Mouse (Mus musculus) neural tube, embryonic 14.5 days (tissue): ENCODE results near the gene Gm36245. TPM values are rescaled to one million over a fixed set of nuclear protein-coding genes. Genes with fewer than 3 reads are reported as not detected.

ENCODE experiments used
- ATAC-seq: fragments of 200-750 bp; cut with Nextera tagmentation; 2 replicates; pipeline ENCODE4 v1.8.0; 2017; ENCODE audit warnings: low read depth, mild to moderate bottlenecking, moderate TSS enrichment, moderate library complexity
- H3K27ac ChIP-seq: fragments of 300-500 bp; sonication (generic); 2 replicates; pipeline ENCODE4 v1.5.1; 2014; ENCODE audit warnings: low read depth, mild to moderate bottlenecking, control low read depth, low read length, moderate library complexity, mixed read lengths
- H3K27me3 ChIP-seq: fragments of 300-500 bp; sonication (generic); 2 replicates; pipeline ENCODE4 v1.6.1; 2014; ENCODE audit warnings: low read length; ENCODE audit not compliant: control insufficient read depth, insufficient read depth
- H3K36me3 ChIP-seq: fragments of 300-500 bp; sonication (generic); 2 replicates; pipeline ENCODE4 v1.6.1; 2014; ENCODE audit warnings: low read length, mixed read lengths; ENCODE audit not compliant: control insufficient read depth, insufficient read depth
- H3K4me1 ChIP-seq: fragments of 300-500 bp; sonication (generic); 2 replicates; pipeline ENCODE4 v1.6.1; 2014; ENCODE audit warnings: low read length; ENCODE audit not compliant: control insufficient read depth, insufficient read depth
- H3K4me2 ChIP-seq: fragments of 300-500 bp; sonication (generic); 2 replicates; pipeline ENCODE4 v1.6.1; 2014; ENCODE audit warnings: mild to moderate bottlenecking, low read depth, low read length, control low read depth
- H3K4me3 ChIP-seq: fragments of 300-500 bp; sonication (generic); 2 replicates; pipeline ENCODE4 v1.5.1; 2014; ENCODE audit warnings: low read depth, low read length, control low read depth, mixed read lengths
- H3K9ac ChIP-seq: fragments of 300-500 bp; sonication (generic); replicated peaks from 2 replicates; pipeline ENCODE4 v1.6.1; 2014; ENCODE audit warnings: low read depth, mild to moderate bottlenecking, control low read depth, low read length, mixed read lengths
- H3K9me3 ChIP-seq: fragments of 300-500 bp; sonication (generic); 2 replicates; pipeline ENCODE4 v1.6.1; 2016; ENCODE audit warnings: low read length; ENCODE audit not compliant: control insufficient read depth
- WGBS: fragments of 180-500 bp; shearing (Covaris S2); extraction: QIAGEN DNeasy Blood & Tissue Kit; methylation state at CpG from one replicate; pipeline ENCODE4 v1.1.7; 2014; 5-methylcytosine and 5-hydroxymethylcytosine counted together
- polyA plus RNA-seq: library from polyadenylated mRNA; unstranded; fragments of >200 nt; fragmentation: Nextera tagmentation; extraction: Ambion mirVana; gene quantifications from 2 replicates; pipeline ENCODE4 v1.2.1, GENCODE M21; 2014

Gm36245 gene
- polyA plus RNA-seq: not detected in 2 replicates

DNA sequence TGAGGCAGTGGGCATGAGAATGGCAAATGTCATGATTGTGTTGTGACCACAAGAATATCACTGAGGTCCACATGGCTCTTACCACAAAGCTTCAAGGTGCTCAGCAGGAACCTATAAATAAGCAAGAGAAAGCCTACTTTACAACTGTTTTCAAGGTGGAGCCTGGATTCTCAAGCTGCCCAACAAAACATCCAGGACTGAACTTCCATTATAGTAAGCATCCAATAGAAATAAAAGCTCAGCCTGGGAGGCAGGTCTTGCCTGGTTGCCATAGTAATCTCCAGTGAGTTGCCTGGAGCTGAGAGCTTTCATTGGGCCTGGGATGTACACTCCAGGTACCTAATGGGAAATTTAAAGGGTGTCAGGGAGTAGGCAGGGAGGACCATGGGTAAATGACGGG lies at the start of gene Gm36245:
Gene Gm36245, plus strand, starts transcription at position 301 of the 400 bp plus-strand sequence.
- H3K9me3 ChIP-seq: no peaks in the 10 kb centered on the region
- H3K36me3 ChIP-seq: no peaks in the 10 kb centered on the region
- H3K4me3 ChIP-seq: no peak within 1 kb of the TSS
- H3K27me3 ChIP-seq: no peaks in the 10 kb centered on the region
- WGBS: 79% methylated on average over 1 of the region's 1 CpGs
- no peak within 1 kb of the TSS for H3K27ac ChIP-seq
- no peaks in the 10 kb centered on the region for H3K4me1 ChIP-seq
- ATAC-seq: no peak
- H3K4me2 ChIP-seq: no peak within 1 kb of the TSS
- H3K9ac ChIP-seq: no peak within 1 kb of the TSS

- no peak for ATAC-seq
- Histone ChIP-seq H3K4me1 (no peaks in the 10 kb centered on the region), H3K9ac (no peak within 1 kb of the TSS), H3K4me2 (no peak within 1 kb of the TSS), H3K9me3 (no peaks in the 10 kb centered on the region), H3K36me3 (no peaks in the 10 kb centered on the region), H3K27me3 (no peaks in the 10 kb centered on the region), H3K4me3 (no peak within 1 kb of the TSS), H3K27ac (no peak within 1 kb of the TSS)
Measured at GRCm38 (mm10) chr15:77561792-77562191, 37.3 kb upstream of the Gm36245 start, which contains the start of gene 1700025B11Rik. 1700025B11Rik (minus strand) TSS chr15:77561892.

- Histone ChIP-seq H3K9me3 (no peaks in the 10 kb centered on the region), H3K36me3 (no peaks in the 10 kb centered on the region), H3K4me3 (no peak overlapping the region), H3K27ac (no peak overlapping the region), H3K9ac (no peak overlapping the region), H3K4me2 (no peak overlapping the region), H3K27me3 (no peaks in the 10 kb centered on the region), H3K4me1 (no peaks in the 10 kb centered on the region)
- no peak for ATAC-seq
Measured at GRCm38 (mm10) chr15:77563219-77563618, 35.8 kb upstream of the Gm36245 start.

DNA sequence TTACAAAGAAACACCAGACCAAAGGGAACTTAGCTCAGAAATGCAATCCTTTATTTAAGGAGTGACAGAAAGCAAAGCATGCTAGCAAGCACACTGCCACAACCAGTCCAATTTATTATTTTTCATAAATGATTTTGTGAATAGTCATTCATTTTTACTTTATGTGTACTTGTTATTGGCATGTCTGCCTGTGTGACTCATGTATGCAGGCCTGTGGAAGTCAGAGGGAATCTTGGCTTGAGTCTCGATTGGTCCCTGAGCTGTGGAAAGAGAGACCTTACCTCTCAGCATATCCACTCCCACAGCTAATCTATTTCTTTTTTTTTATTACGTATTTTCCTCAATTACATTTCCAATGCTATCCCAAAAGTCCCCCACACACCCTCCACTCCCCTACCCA lies 20.3 kb upstream of the Gm36245 start:
- Histone ChIP-seq H3K36me3 (no peaks in the 10 kb centered on the region), H3K27me3 (no peaks in the 10 kb centered on the region), H3K9ac (no peak overlapping the region), H3K4me3 (no peak overlapping the region), H3K4me2 (no peak overlapping the region), H3K9me3 (no peaks in the 10 kb centered on the region), H3K27ac (no peak overlapping the region), H3K4me1 (no peaks in the 10 kb centered on the region)
- 95% methylated on average over 2 of the region's 2 CpGs for WGBS
- no peak for ATAC-seq

GRCm38 (mm10) chr15:77579311-77579710 lies 19.7 kb upstream of the Gm36245 start:
- 96% methylated on average over 4 of the region's 4 CpGs for WGBS
- no peaks in the 10 kb centered on the region for H3K36me3 ChIP-seq
- no peak for ATAC-seq
- H3K27me3 ChIP-seq: no peaks in the 10 kb centered on the region
- H3K4me3 ChIP-seq: no peak overlapping the region
- H3K9me3 ChIP-seq: no peaks in the 10 kb centered on the region
- H3K27ac ChIP-seq: no peak overlapping the region
- H3K4me2 ChIP-seq: no peak overlapping the region
- H3K9ac ChIP-seq: no peak overlapping the region
- no peaks in the 10 kb centered on the region for H3K4me1 ChIP-seq

GRCm38 (mm10) chr15:77581681-77582080 lies 17.4 kb upstream of the Gm36245 start:
- H3K4me3 ChIP-seq: no peak overlapping the region
- H3K9ac ChIP-seq: no peak overlapping the region
- no peak overlapping the region for H3K4me2 ChIP-seq
- H3K9me3 ChIP-seq: no peaks in the 10 kb centered on the region
- ATAC-seq: no peak
- H3K36me3 ChIP-seq: no peaks in the 10 kb centered on the region
- no peaks in the 10 kb centered on the region for H3K4me1 ChIP-seq
- H3K27ac ChIP-seq: no peak overlapping the region
- H3K27me3 ChIP-seq: no peaks in the 10 kb centered on the region
- WGBS: 42% methylated on average over 1 of the region's 1 CpGs

DNA sequence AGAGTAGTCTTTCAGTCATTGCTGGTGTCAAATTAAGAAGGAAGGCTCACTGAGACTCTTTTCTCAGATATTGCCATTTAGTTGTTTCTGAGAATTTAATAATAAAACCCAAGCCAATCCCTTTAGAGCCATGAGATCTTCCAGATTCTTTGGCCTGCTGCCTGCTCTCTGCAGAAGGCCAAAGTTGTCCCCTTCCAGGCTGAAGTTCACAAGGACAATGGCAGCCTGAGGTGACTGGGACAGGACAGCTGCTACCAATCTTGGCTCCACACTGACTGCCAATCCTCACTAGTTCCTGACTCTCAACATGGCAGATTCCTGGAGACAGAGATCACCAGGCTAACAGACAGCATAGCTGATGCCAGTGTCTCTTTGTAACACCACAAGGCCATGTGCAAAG lies 12.0 kb upstream of the Gm36245 start:
- Histone ChIP-seq H3K9me3 (no peaks in the 10 kb centered on the region), H3K27ac (no peak overlapping the region), H3K4me3 (no peak overlapping the region), H3K27me3 (no peaks in the 10 kb centered on the region), H3K9ac (no peak overlapping the region), H3K4me2 (no peak overlapping the region), H3K36me3 (no peaks in the 10 kb centered on the region), H3K4me1 (no peaks in the 10 kb centered on the region)
- no peak for ATAC-seq

DNA sequence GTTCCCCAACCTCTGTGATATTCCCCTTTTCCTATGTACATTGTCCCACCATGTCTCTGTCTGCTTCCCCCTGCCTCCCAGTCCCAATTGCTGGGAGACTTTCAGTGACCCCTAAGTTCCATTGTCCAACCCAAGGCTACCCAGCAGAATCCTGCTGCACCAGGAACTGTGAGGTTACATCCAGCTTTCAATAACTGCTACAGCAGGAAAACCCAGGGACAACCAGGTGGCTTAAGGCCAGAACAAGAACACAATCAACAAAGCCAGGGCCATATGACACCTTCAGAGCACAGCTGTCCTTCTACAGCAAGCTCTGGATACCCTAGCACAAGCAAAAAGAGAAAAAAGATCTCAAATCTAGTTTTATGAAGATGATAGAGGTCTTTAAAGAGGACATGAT lies 10.1 kb upstream of the Gm36245 start:
- Histone ChIP-seq H3K27ac (no peak overlapping the region), H3K4me2 (no peak overlapping the region), H3K9ac (no peak overlapping the region), H3K4me3 (no peak overlapping the region), H3K36me3 (no peaks in the 10 kb centered on the region), H3K4me1 (no peaks in the 10 kb centered on the region), H3K9me3 (no peaks in the 10 kb centered on the region), H3K27me3 (no peaks in the 10 kb centered on the region)
- ATAC-seq: no peak

- H3K36me3 ChIP-seq: no peaks in the 10 kb centered on the region
- 87% methylated on average over 2 of the region's 2 CpGs for WGBS
Measured at GRCm38 (mm10) chr15:77590881-77591280, 8.2 kb upstream of the Gm36245 start.

DNA sequence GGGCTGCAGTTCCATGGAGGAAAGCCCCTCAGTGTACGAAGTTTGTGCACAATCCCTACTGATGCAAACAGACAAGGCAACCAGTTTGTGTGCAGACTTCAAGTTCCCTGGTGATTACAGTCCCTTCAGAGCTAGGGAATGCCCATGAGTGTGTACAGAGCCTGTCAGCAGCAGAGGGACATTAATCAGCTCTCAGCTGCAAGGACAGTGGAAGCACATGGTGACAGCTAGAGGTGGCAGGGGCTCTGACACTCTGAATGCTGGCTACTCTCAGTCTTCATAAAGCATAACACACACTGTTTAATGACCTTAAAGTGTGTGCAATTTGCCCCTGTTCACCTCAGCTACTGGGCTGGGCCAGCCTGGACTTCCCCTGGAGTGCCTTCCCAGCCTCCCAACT lies 5.5 kb upstream of the Gm36245 start:
- no peak overlapping the region for H3K27ac ChIP-seq
- no peaks in the 10 kb centered on the region for H3K27me3 ChIP-seq
- H3K36me3 ChIP-seq: no peaks in the 10 kb centered on the region
- WGBS: 65% methylated on average over 1 of the region's 1 CpGs
- no peaks in the 10 kb centered on the region for H3K9me3 ChIP-seq
- ATAC-seq: no peak
- H3K9ac ChIP-seq: no peak overlapping the region
- H3K4me3 ChIP-seq: no peak overlapping the region
- H3K4me1 ChIP-seq: no peaks in the 10 kb centered on the region
- no peak overlapping the region for H3K4me2 ChIP-seq

More at GRCm38 (mm10) chr15:77590881-77591280, 8.2 kb upstream of the Gm36245 start:
- no peak overlapping the region for H3K27ac ChIP-seq
- H3K9ac ChIP-seq: no peak overlapping the region
- H3K4me3 ChIP-seq: no peak overlapping the region
- no peaks in the 10 kb centered on the region for H3K4me1 ChIP-seq
- ATAC-seq: no peak
- H3K9me3 ChIP-seq: no peaks in the 10 kb centered on the region
- H3K27me3 ChIP-seq: no peaks in the 10 kb centered on the region
- H3K4me2 ChIP-seq: no peak overlapping the region
